Mouse (Mus musculus) liver, adult (tissue): ENCODE data around the gene Fam102b.

Experiments
- GATA4 ChIP-seq: IDR thresholded peaks from 2 replicates; pipeline ENCODE4 v1.6.1; 2014; ENCODE audit warnings: mild to moderate bottlenecking, low read length; ENCODE audit not compliant: insufficient replicate concordance

Gene Fam102b

DNA sequence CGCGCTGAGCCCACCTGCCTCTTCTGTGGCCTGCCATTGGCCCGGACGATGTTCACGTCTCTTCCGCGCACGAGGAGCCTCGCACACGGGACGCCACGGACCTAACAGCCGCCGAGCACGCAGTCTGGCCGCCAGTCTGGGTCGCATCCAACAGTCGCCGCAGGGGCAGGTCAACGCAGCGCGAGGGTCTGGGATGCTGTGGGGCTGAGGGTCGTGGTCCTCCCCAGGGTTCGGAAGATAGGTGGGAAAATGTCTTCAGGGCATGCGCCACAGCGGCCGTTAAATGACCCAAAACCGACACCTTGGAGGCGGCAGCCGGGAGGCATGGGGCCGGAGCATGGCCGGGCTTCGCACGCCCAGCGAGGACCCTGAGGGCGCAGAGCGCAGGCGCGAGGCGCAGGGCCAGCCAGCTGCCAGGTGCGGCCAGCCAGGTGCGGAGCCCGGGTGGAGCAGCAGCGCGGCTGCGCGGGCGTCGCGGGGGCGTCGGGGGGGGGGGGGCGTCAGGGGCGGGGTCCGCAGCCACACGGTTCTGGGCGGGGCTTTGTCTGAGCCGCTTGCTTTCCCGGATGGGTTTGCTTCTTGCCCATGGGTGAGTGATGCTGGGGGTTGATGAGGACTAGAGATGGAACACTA is 87.3 kb downstream of the Fam102b start, which contains the start of gene Gm9857:
TSS of gene Gm9857 (minus strand) at position 445 of the 633 bp plus-strand sequence.
- no peak for TF ChIP-seq GATA4

DNA sequence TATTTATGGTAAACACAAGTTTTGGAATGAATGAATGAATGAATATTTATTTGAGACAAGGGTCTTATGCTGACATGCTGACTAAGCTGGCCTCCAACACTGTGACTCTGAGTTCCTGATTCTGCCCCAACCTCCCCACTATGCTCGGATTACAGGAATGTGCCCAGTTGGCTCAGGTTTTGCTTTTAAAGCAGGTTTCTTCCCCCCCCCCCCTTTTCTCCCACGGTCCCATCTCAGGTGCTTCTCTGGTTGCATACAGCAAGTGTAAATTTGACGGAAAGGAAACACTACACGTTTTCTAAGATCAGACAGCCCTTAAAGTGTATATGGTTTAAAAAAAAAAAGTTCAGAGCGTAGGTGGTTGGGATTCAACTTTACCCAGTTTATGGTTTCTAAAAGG is 87.8 kb downstream of the Fam102b start, which contains the start of gene Henmt1:
TSS of gene Henmt1 (plus strand) at position 301 of the 400 bp plus-strand sequence.
- TF ChIP-seq GATA4: no peak

DNA sequence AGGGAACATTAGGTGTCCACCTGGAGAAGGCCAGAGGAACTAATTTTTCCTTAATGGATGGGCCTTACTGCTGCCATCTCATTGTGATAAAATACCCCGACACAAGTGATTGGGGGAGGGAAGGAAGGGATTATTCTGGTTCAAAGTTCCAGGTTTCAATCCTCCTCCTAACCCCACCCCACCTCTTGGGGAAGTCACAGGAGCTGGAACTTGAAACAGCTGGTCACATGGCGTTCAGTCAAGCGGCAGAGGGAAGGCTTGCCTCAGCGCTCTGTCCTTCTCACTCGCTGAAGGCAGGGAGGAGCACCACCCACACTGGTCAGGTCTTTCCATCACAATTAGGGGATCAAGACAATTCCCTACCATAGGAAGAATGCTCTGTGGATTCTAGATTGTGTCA is 88.7 kb downstream of the Fam102b start:
- no peak for TF ChIP-seq GATA4

GRCm38 (mm10) chr3:108933557-108933956 is 93.8 kb downstream of the Fam102b start:
- TF ChIP-seq GATA4: no peak

GRCm38 (mm10) chr3:108926308-108926707 is 101.1 kb downstream of the Fam102b start:
- TF ChIP-seq GATA4: no peak

DNA sequence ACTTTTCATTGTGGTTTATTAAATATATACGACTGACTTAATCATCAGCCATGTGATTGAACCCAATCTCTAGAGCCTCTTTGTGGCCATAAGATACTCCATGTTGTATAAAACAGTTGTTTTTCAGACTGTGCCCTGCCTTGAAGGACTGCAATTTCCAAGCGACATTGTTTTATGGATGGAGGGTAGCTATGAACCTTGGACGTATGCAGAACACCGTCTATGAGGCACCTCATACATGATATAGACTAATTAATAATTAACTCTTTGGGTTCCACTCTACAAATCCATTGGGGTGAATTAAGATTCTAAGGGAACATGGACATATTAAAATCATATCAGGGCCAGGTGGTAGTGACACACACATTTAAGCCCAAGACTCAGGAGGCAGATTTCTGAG is 101.7 kb downstream of the Fam102b start:
- TF ChIP-seq GATA4: no peak

DNA sequence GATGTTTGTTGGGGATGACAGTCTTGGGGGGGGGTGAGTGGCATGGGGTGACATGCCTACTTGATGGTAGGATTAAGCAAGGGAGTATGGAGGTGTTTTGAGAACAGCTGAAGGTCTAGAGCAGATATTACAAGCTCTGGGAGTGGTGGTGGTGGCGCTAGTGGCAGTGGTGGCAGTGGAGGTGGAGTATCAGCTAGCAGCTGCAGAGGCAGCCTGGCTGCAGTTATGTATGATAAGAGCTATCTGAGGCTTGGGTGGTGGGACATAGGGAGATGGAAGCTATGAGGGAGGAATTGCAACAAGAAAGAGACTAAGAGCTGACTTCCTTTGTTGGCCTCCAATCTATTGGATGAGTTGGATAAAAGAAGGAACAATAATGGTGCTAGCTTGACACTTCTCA is 105.6 kb downstream of the Fam102b start:
- TF ChIP-seq GATA4: no peak
